Comparison of ENCODE assay signal across 8 mouse cellular contexts in genomic region chr4:128855613-128856040, GRCm38 (mm10). TPM values are rescaled to one million over a fixed set of nuclear protein-coding genes. Genes with fewer than 3 reads are reported as not detected.
DNase-seq lines count a peak whose midpoint lies in the region; ATAC-seq and TF ChIP-seq lines count a peak whose summit lies in the region.

No protein-coding gene starts in this region.

- intact Hi-C loops in heart, postnatal 14 days (cut with DNase I), result no loop called here

- peak overlapping the region; percentile 62 for H3K4me2 ChIP-seq in liver, embryonic 15.5 days
- H3K4me2 ChIP-seq in stomach, postnatal 0 days (replicated peaks; ENCODE audit: low read depth), result no peak overlapping the region

- H3K4me3 ChIP-seq in liver, embryonic 15.5 days (replicated peaks), result no peak overlapping the region
- no peak overlapping the region for H3K4me3 ChIP-seq in stomach, postnatal 0 days (ENCODE audit: low read depth, low read length)

- peak; percentile 46 for DNase-seq in 416B (ENCODE audit: low read depth)
- peak; percentile 86 for DNase-seq in adrenal gland, postnatal 36 days
- peak; percentile 46 to 73 for DNase-seq in heart, postnatal 14 days
- peak; percentile 82 for DNase-seq in stomach, postnatal 0 days (ENCODE audit: low spot score)
- DNase-seq in layer of hippocampus, postnatal 14 days (ENCODE audit: low spot score in 2 of 2), result no peak
- no peak for DNase-seq in left cerebral cortex, adult 18-20 months (ENCODE audit: low spot score in 2 of 2)
- DNase-seq in right cerebral cortex, postnatal 14 days, result no peak

- peak; percentile 72 for TF ChIP-seq EP300 in stomach, postnatal 0 days (optimal IDR thresholded peaks at IDR 0.05)

- peak overlapping the region; percentile 90 for H3K27ac ChIP-seq in liver, embryonic 15.5 days (replicated peaks)
- peak overlapping the region; percentile 79 for H3K27ac ChIP-seq in stomach, postnatal 0 days (replicated peaks)

- peak; percentile 91 for ATAC-seq in liver, embryonic 15.5 days (ENCODE audit: insufficient read depth)
- ATAC-seq in stomach, postnatal 0 days (ENCODE audit: low FRiP score, low TSS enrichment), result peak; percentile 82

- 16% methylated on average over 4 of the region's 4 CpGs for WGBS in liver, embryonic 15.5 days (ENCODE audit: insufficient replicate concordance)
- 29% methylated on average over 4 of the region's 4 CpGs for WGBS in stomach, postnatal 0 days

- H3K9me3 ChIP-seq in liver, embryonic 15.5 days (replicated peaks), result no peaks in the 10 kb centered on the region
- no peaks in the 10 kb centered on the region for H3K9me3 ChIP-seq in stomach, postnatal 0 days (ENCODE audit: control insufficient read depth, low read length)

- no peaks in the 10 kb centered on the region for H3K36me3 ChIP-seq in liver, embryonic 15.5 days (replicated peaks)
- no peaks in the 10 kb centered on the region for H3K36me3 ChIP-seq in stomach, postnatal 0 days (ENCODE audit: control insufficient read depth, insufficient read depth, low read length)

- no peak for TF ChIP-seq CTCF in stomach, postnatal 0 days (IDR thresholded peaks at IDR 0.05; ENCODE audit: low read depth)

- peaks cover 49% of the 10 kb centered on the region for H3K4me1 ChIP-seq in liver, embryonic 15.5 days (replicated peaks)
- H3K4me1 ChIP-seq in stomach, postnatal 0 days (replicated peaks; ENCODE audit: control insufficient read depth, insufficient read depth), result no peaks in the 10 kb centered on the region

- H3K9ac ChIP-seq in liver, embryonic 15.5 days, result peak overlapping the region; percentile 35; the same call in 1 of the 2 replicates
- no peak overlapping the region for H3K9ac ChIP-seq in stomach, postnatal 0 days (ENCODE audit: low read length)

- H3K27me3 ChIP-seq in liver, embryonic 15.5 days, result no peaks in the 10 kb centered on the region
- H3K27me3 ChIP-seq in stomach, postnatal 0 days (ENCODE audit: control insufficient read depth, insufficient read depth, low read length), result no peaks in the 10 kb centered on the region

RNA-seq across cellular contexts. Expression of gene Trim62, which starts 27.8 kb away (rescaled TPM):
- total RNA-seq in adrenal gland, postnatal 36 days (2021), result 10 to 100 TPM in 1 of 2 experiments, 1 to 10 TPM in 1; 8.1 to 12.0 TPM
- 1 to 10 TPM; 2.0 to 2.2 TPM for total RNA-seq in heart, postnatal 14 days (2021)
- polyA plus RNA-seq in liver, embryonic 15.5 days (2015; fragmentation: Nextera tagmentation; extraction: Ambion mirVana), result 0.18 and 0.20 TPM in 2 replicates
- 2.6 and 3.5 TPM in 2 replicates for polyA plus RNA-seq in stomach, postnatal 0 days (2015; fragmentation: Nextera tagmentation; extraction: Ambion mirVana)
- total RNA-seq in layer of hippocampus, postnatal 14 days (2021), result 10 to 100 TPM; 17.8 to 19.5 TPM
- total RNA-seq in left cerebral cortex, adult 18-20 months (2021), result 10 to 100 TPM; 17.8 to 19.1 TPM

RNA-seq across cellular contexts. Expression of gene Zfp362, which starts 49.8 kb away (rescaled TPM):
- 10 to 100 TPM; 26.8 TPM for total RNA-seq in adrenal gland, postnatal 36 days (2021)
- total RNA-seq in heart, postnatal 14 days (2021), result 10 to 100 TPM; 16.3 to 17.7 TPM
- 6.5 and 6.8 TPM in 2 replicates for polyA plus RNA-seq in liver, embryonic 15.5 days (2015; fragmentation: Nextera tagmentation; extraction: Ambion mirVana)
- 11.3 and 13.9 TPM in 2 replicates for polyA plus RNA-seq in stomach, postnatal 0 days (2015; fragmentation: Nextera tagmentation; extraction: Ambion mirVana)
- total RNA-seq in layer of hippocampus, postnatal 14 days (2021), result 10 to 100 TPM; 34.7 to 35.5 TPM
- 10 to 100 TPM; 23.6 to 27.3 TPM for total RNA-seq in left cerebral cortex, adult 18-20 months (2021)

Comparison
In these comparisons a context has a peak if more than half of its experiments do, and no peak if none do; other contexts are left out.
1. DNase-seq: peak in 416B (single experiment), adrenal gland, postnatal 36 days (2 of 2), heart, postnatal 14 days (2 of 2) and stomach, postnatal 0 days (single experiment); none in layer of hippocampus, postnatal 14 days (0 of 2), left cerebral cortex, adult 18-20 months (0 of 2) and right cerebral cortex, postnatal 14 days (single experiment).